Mouse (Mus musculus) brain, embryonic 14.5 days (tissue): ENCODE data around the gene Olfr2.

Experiments used
- CTCF ChIP-seq: fragments of 200-500 bp; IDR thresholded peaks from 2 replicates; pipeline ENCODE4 v1.5.1; 2012; ENCODE audit warnings: inconsistent platforms, mild to moderate bottlenecking, moderate library complexity, borderline replicate concordance; ENCODE audit not compliant: insufficient read depth, insufficient read length; ENCODE audit errors: extremely low read depth
- POLR2A ChIP-seq: fragments of 200-500 bp; IDR thresholded peaks from 2 replicates; pipeline ENCODE4 v1.6.1; 2012; ENCODE audit warnings: mild to moderate bottlenecking, inconsistent platforms, borderline replicate concordance; ENCODE audit not compliant: poor library complexity, insufficient read depth, insufficient read length, severe bottlenecking; ENCODE audit errors: extremely low read depth

DNA sequence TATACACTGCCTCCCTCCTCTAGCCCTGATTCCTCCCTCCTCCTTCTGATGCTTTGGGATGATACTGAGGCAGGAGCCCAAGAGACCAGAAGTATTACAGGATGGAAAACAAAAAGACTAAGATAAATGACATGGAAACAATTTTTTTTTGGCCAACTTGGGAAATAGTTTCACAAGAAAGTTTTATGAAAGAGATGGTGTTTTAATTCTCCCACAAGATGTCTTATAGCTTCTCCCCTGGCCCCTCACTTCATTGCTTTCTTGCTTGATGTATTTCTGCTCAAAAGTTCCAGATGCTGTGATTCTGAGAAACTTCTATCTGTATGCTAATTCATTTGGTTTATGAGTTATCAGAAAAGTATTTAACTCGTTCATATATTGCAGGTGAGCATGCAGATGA is at the start of gene Olfr2:
- TF ChIP-seq CTCF: no peak
- no peak for TF ChIP-seq POLR2A
